ENCODE assay signal across 10 mouse cellular contexts in the genomic region with DNA sequence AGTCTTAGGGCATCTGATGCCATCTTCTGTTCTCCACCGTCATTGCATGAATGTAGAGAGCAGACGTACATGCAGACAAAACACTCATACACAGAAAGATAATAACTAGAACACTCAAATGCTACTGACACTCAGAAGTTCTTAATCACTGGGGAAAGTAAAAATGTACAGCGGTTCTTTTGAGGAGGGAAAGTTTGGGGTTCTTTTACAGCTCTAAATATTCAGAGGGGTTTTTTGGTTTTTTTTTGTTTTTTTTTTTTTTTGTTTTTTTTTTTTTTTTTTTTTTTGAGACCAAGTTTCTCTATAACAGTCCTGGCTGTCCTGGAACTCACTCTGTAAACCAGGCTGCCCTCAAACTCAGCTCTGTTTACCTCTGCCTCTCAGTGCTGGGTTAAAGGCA. TPM values are rescaled to one million over a fixed set of nuclear protein-coding genes. Genes with fewer than 3 reads are reported as not detected.
DNase-seq lines count a peak whose midpoint lies in the region; ATAC-seq lines count a peak whose summit lies in the region.
"Had no signal": no experiment of that assay in that cellular context is flagged by ENCODE, and none has a peak within 500 bp of the region (broad histone marks: within the 10 kb centered on the region; RNA-seq: fewer than 3 reads in every experiment).

No protein-coding gene starts in this region.

- WGBS in hindbrain, embryonic 10.5 days = 97% methylated on average over 3 of the region's 3 CpGs
- WGBS in hindbrain, embryonic 11.5 days = 95% methylated on average over 3 of the region's 3 CpGs
- 90% methylated on average over 3 of the region's 3 CpGs for WGBS in embryonic facial prominence, embryonic 10.5 days
- 79% methylated on average over 3 of the region's 3 CpGs for WGBS in liver, embryonic 13.5 days (ENCODE audit: insufficient replicate concordance)

- H3K4me1 ChIP-seq in hindbrain, embryonic 10.5 days (replicated peaks) = peaks cover 37% of the 10 kb centered on the region
- H3K4me1 ChIP-seq in hindbrain, embryonic 11.5 days (replicated peaks; ENCODE audit: control insufficient read depth, insufficient read depth, low read length) = peaks cover 6% of the 10 kb centered on the region; the same call in 1 of the 2 replicates
- H3K4me1 ChIP-seq in embryonic facial prominence, embryonic 10.5 days = peaks cover 43% of the 10 kb centered on the region
- peaks cover 42% of the 10 kb centered on the region for H3K4me1 ChIP-seq in liver, embryonic 13.5 days (replicated peaks)

- H3K27ac ChIP-seq in hindbrain, embryonic 10.5 days = no peak overlapping the region
- no peak overlapping the region for H3K27ac ChIP-seq in hindbrain, embryonic 11.5 days (ENCODE audit: low read depth, low read length)
- H3K27ac ChIP-seq in embryonic facial prominence, embryonic 10.5 days (replicated peaks) = no peak overlapping the region
- no peak overlapping the region for H3K27ac ChIP-seq in liver, embryonic 13.5 days

- no peaks in the 10 kb centered on the region for H3K27me3 ChIP-seq in hindbrain, embryonic 10.5 days (ENCODE audit: insufficient read depth, poor library complexity, severe bottlenecking)
- H3K27me3 ChIP-seq in hindbrain, embryonic 11.5 days (ENCODE audit: control insufficient read depth, insufficient read depth, low read length) = no peaks in the 10 kb centered on the region
- H3K27me3 ChIP-seq in embryonic facial prominence, embryonic 10.5 days (replicated peaks; ENCODE audit: low read depth, poor library complexity, severe bottlenecking) = no peaks in the 10 kb centered on the region
- H3K27me3 ChIP-seq in liver, embryonic 13.5 days = no peaks in the 10 kb centered on the region
- H3K27me3 ChIP-seq: Patski had no signal

- no peak overlapping the region for H3K4me2 ChIP-seq in hindbrain, embryonic 11.5 days (replicated peaks; ENCODE audit: low read depth, low read length)
- H3K4me2 ChIP-seq in liver, embryonic 13.5 days = 0 out of 2 replicates have a peak overlapping the region, but pooled peaks have one; percentile 86

- H3K36me3 ChIP-seq in hindbrain, embryonic 10.5 days = peaks cover 58% of the 10 kb centered on the region
- peaks cover 11% of the 10 kb centered on the region for H3K36me3 ChIP-seq in hindbrain, embryonic 11.5 days (ENCODE audit: control insufficient read depth, insufficient read depth, low read length)
- peaks cover 58% of the 10 kb centered on the region for H3K36me3 ChIP-seq in embryonic facial prominence, embryonic 10.5 days (replicated peaks)
- H3K36me3 ChIP-seq in liver, embryonic 13.5 days = peaks cover 55% of the 10 kb centered on the region

- 0 out of 2 replicates have a peak, but pooled peaks cover 3% of the 10 kb centered on the region for H3K9me3 ChIP-seq in hindbrain, embryonic 10.5 days
- H3K9me3 ChIP-seq in hindbrain, embryonic 11.5 days (ENCODE audit: control insufficient read depth, low read length) = no peaks in the 10 kb centered on the region
- H3K9me3 ChIP-seq in embryonic facial prominence, embryonic 10.5 days = no peaks in the 10 kb centered on the region
- H3K9me3 ChIP-seq in liver, embryonic 13.5 days (replicated peaks) = no peaks in the 10 kb centered on the region

- no peak overlapping the region for H3K9ac ChIP-seq in hindbrain, embryonic 11.5 days (ENCODE audit: low read depth, low read length)
- H3K9ac ChIP-seq in liver, embryonic 13.5 days = no peak overlapping the region

- no peak for DNase-seq in hindbrain, embryonic 10.5 days (ENCODE audit: low spot score)
- no peak for DNase-seq in hindbrain, embryonic 11.5 days (ENCODE audit: low spot score)
- DNase-seq in 416B (ENCODE audit: low read depth) = peak; percentile 23
- DNase-seq in embryonic facial prominence, embryonic 10.5 days (ENCODE audit: low spot score) = no peak
- no peak for DNase-seq in liver, embryonic 13.5 days
- DNase-seq in T-cell, adult 2 months (ENCODE audit: low spot score) = no peak
- DNase-seq in thymus, postnatal 4 days = no peak
- DNase-seq in frontal cortex, postnatal 14 days (ENCODE audit: low spot score in 2 of 2) = no peak
- DNase-seq: lung, postnatal 36 days had no signal

- no peak for ATAC-seq in hindbrain, embryonic 11.5 days (ENCODE audit: low FRiP score)
- ATAC-seq in liver, embryonic 13.5 days (ENCODE audit: low read depth) = no peak
- ATAC-seq: Patski had no signal

- peak overlapping the region; percentile 88 for H3K4me3 ChIP-seq in hindbrain, embryonic 10.5 days
- no peak overlapping the region for H3K4me3 ChIP-seq in hindbrain, embryonic 11.5 days (ENCODE audit: low read depth, low read length)
- H3K4me3 ChIP-seq in embryonic facial prominence, embryonic 10.5 days = peak overlapping the region; percentile 98
- H3K4me3 ChIP-seq in liver, embryonic 13.5 days (replicated peaks) = no peak overlapping the region

RNA-seq across cellular contexts. Expression of a gene that starts 1.9 kb away (rescaled TPM):
- polyA plus RNA-seq in hindbrain, embryonic 10.5 days (2016; fragmentation: Nextera tagmentation; extraction: Ambion mirVana) = 417 and 499 TPM in 2 replicates
- polyA plus RNA-seq in hindbrain, embryonic 11.5 days (2014; fragmentation: Nextera tagmentation; extraction: Ambion mirVana) = 443 and 465 TPM in 2 replicates
- polyA plus RNA-seq in embryonic facial prominence, embryonic 10.5 days (2016; fragmentation: Nextera tagmentation; extraction: Ambion mirVana) = 390 and 408 TPM in 2 replicates
- polyA plus RNA-seq in liver, embryonic 13.5 days (2015; fragmentation: Nextera tagmentation; extraction: Ambion mirVana) = 129 and 134 TPM in 2 replicates

RNA-seq across cellular contexts. Expression of a gene that starts 13.2 kb away (rescaled TPM):
- polyA plus RNA-seq in hindbrain, embryonic 10.5 days (2016; fragmentation: Nextera tagmentation; extraction: Ambion mirVana) = 271 and 416 TPM in 2 replicates
- 321 and 337 TPM in 2 replicates for polyA plus RNA-seq in hindbrain, embryonic 11.5 days (2014; fragmentation: Nextera tagmentation; extraction: Ambion mirVana)
- polyA plus RNA-seq in embryonic facial prominence, embryonic 10.5 days (2016; fragmentation: Nextera tagmentation; extraction: Ambion mirVana) = 203 and 213 TPM in 2 replicates
- 42.3 and 47.6 TPM in 2 replicates for polyA plus RNA-seq in liver, embryonic 13.5 days (2015; fragmentation: Nextera tagmentation; extraction: Ambion mirVana)

RNA-seq across cellular contexts. Expression of a gene that starts 21.6 kb away (rescaled TPM):
- 1.1 and 1.3 TPM in 2 replicates for polyA plus RNA-seq in hindbrain, embryonic 10.5 days (2016; fragmentation: Nextera tagmentation; extraction: Ambion mirVana)
- polyA plus RNA-seq in hindbrain, embryonic 11.5 days (2014; fragmentation: Nextera tagmentation; extraction: Ambion mirVana) = 1.2 and 2.5 TPM in 2 replicates
- 1.2 and 1.6 TPM in 2 replicates for polyA plus RNA-seq in embryonic facial prominence, embryonic 10.5 days (2016; fragmentation: Nextera tagmentation; extraction: Ambion mirVana)
- 0.14 and 0.18 TPM in 2 replicates for polyA plus RNA-seq in liver, embryonic 13.5 days (2015; fragmentation: Nextera tagmentation; extraction: Ambion mirVana)

RNA-seq across cellular contexts. Expression of a gene that starts 32.2 kb away (rescaled TPM):
- polyA plus RNA-seq in hindbrain, embryonic 10.5 days (2016; fragmentation: Nextera tagmentation; extraction: Ambion mirVana) = 130 and 138 TPM in 2 replicates
- polyA plus RNA-seq in hindbrain, embryonic 11.5 days (2014; fragmentation: Nextera tagmentation; extraction: Ambion mirVana) = 94.3 and 99.7 TPM in 2 replicates
- polyA plus RNA-seq in embryonic facial prominence, embryonic 10.5 days (2016; fragmentation: Nextera tagmentation; extraction: Ambion mirVana) = 137 and 146 TPM in 2 replicates
- polyA plus RNA-seq in liver, embryonic 13.5 days (2015; fragmentation: Nextera tagmentation; extraction: Ambion mirVana) = 67.3 and 77.6 TPM in 2 replicates

RNA-seq across cellular contexts. Expression of a gene that starts 45.1 kb away (rescaled TPM):
- polyA plus RNA-seq in hindbrain, embryonic 10.5 days (2016; fragmentation: Nextera tagmentation; extraction: Ambion mirVana) = not detected in 2 replicates
- polyA plus RNA-seq in hindbrain, embryonic 11.5 days (2014; fragmentation: Nextera tagmentation; extraction: Ambion mirVana) = 0.19 TPM in 1 of 2 replicates, not detected in the other
- polyA plus RNA-seq in embryonic facial prominence, embryonic 10.5 days (2016; fragmentation: Nextera tagmentation; extraction: Ambion mirVana) = not detected in 2 replicates
- 0.17 TPM in 1 of 2 replicates, not detected in the other for polyA plus RNA-seq in liver, embryonic 13.5 days (2015; fragmentation: Nextera tagmentation; extraction: Ambion mirVana)
- polyA plus RNA-seq: Patski had no signal

Comparison
In these comparisons a context has a peak if more than half of its experiments do, and no peak if none do; other contexts are left out.
1. H3K4me3 ChIP-seq: peak in hindbrain, embryonic 10.5 days (single experiment) and embryonic facial prominence, embryonic 10.5 days (single experiment); none in hindbrain, embryonic 11.5 days (single experiment) and liver, embryonic 13.5 days (single experiment).